Mouse (Mus musculus) testis, postnatal 10 days (tissue): ENCODE measurements at regions not wholly inside any gene's neighbourhood (a gene's known extent, or its start where the extent isn't known, plus 50 kb on each side); places are given as distances from the start of the nearest gene placed in this dataset.

ENCODE experiments used
- DNase-seq: peaks from one replicate; pipeline ENCODE4 v3.0.0; 2021; ENCODE audit warnings: low spot score

DNA sequence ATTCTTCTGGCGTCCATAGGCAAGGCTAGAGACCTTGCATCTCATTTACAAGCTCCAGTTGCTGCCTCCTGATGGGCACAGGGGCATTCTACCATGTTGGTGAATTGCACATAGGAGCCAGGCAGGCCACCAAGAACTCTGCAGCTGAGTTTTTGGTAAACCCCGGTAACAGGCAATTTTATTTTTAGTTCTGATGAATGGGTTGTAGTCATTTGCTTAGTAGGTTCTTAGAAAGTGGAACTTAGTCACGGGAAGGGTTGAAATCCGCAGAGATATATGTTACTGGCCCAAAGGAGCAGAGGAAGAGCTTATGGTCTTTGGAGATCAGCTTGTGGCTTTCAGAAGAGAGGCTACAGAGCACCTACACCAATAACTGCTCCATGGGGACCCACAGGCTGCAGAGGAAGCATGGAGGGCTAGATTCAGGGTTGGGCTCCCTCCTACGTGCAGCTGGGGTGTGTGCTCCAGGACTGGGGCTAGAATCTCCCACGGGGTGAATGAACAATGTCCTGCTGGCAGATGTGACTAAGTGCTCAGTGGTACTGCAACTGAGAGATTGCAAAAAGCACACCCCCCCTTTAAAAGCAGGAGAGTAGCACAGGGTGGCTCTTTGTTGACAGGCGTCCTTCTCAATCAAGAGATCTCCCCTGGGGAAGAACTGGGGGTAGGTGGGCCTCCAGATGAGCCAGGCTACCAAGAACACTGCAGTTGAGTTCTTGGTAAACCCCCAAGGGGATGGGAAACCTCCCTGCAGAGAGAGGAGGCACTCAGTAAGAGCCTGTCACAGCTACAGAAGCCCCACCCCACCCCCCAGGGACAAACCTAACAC, 65.6 kb upstream of the Med13l start:
- no peak for DNase-seq

DNA sequence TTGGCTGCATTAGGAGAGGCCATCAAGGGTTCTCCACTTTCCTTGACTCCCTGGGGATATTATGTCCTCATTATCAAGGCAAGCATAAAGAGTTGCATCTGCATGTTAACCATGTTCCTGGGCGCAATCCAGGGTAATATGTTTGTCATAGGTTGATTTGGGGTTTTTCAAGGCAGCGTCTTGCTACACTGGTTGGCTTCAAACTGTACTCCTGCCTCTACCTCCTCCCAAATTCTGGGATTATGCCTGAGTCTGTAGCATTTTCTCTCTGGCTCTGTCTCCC, 65.1 kb upstream of the Med13l start:
- DNase-seq, result no peak

DNA sequence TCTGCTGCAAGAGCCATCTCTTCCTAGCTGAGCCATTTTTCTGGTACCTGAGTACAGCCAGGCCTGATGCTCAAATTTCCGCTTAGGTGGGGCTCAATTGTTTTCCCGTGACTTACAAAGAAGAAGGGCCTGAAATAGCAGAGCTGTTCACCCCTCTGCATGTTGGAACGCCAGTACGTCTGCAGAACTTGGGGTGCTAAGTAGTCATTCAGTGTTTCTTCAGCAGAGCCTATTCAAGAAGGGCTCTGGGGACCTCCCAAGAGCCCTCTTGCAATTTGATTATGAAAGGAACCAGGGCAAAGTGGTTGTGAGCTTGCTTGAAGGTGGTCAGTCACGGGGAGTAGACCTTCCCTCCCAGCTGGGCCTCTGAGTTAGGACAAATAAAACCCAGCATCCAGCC, 58.9 kb upstream of the Med13l start:
- DNase-seq, result no peak

- DNase-seq, result no peak
Observed at GRCm38 (mm10) chr5:118502991-118503390, 57.5 kb upstream of the Med13l start.

- DNase-seq, result peak; percentile 76
Observed at GRCm38 (mm10) chr5:118504170-118504569, 56.3 kb upstream of the Med13l start.

DNA sequence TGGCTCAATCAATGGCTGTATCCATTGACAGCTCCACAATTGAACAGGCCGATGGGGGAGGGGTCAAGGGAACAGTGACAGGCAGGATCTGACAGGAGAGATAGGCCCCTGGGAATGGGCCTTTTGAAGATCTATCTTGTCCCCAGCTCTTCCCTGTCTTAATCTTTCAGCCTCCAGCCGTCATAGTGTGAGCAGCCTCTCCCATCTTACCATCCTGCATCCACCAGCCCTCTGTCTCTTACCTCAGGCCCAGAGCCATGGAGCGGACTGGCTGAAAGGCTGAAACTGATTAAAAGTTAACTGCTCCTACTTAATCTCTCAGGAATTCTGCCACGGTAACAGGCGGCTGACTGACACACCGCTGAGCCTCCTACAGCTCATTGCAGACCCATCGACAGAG, 55.6 kb upstream of the Med13l start:
- no peak for DNase-seq

DNA sequence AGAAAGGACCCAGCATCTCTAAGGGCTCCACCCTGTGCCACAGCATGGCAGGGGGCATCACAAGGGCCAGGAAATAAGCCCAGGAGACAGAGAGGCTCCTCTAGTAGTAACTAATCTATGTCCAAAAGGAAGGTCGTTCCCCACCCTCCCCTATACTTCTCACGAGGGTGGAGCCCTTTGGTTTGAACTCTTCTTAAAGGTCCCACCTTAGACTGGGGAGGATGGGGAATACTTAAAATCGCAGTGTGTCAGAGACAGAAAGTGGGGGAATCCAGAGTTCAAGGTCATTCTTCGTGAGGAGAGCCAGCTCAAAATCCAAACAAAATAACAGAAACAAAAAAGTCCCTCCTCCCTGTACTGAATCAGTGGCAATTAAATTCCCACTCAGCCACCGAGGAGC, 50.6 kb upstream of the Med13l start:
- no peak for DNase-seq
